Comparison of ENCODE assay signal across 8 mouse cellular contexts in the genomic region with DNA sequence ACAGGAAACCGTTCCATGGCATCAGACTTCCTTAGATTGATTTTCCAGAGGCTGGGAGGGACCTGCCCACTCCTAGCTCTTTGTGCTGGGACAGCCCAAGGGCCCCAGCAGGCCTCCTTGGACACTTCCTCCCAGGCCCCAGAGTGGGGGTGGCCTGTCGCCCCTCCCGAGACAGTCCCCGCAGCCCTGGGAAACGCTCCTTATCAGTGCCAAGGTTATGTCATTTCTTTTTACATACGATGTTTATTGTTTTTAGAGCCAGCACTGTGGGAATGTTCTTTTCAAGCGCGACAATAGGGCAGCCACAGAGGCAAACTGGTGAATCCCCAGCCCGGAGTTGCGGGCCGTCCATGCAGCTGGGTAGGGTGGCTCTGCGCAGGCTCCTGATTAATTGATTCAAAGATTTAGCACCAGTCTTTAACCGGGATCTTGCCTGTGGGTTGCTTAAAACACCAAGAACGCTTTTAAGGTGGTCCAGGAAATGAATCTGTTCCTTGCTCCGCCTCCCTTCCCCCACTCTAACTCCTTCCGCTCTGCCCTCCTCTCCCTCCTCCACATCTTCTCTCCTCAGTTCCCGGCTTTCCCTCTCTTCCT.
A peak's percentile ranks its signal among the peaks of the same experiment; 100 is the strongest.
DNase-seq lines count a peak whose midpoint lies in the region; ATAC-seq and TF ChIP-seq lines count a peak whose summit lies in the region.

No protein-coding gene starts in this region.

- intact Hi-C loops in gastrocnemius, postnatal 36 days (cut with DNase I), result loop anchor here (5.0 to 10.0 kb wide), 5 partner anchors 180 to 770 kb away; a partner anchor contains a TSS

- H3K4me1 ChIP-seq in cortical plate, adult 2 months (ENCODE audit: control insufficient read depth, insufficient read depth, low read length), result peaks cover 1% of the 10 kb centered on the region; the same call in 1 of the 2 replicates
- peaks cover 6% of the 10 kb centered on the region; the same call in 1 of the 2 replicates for H3K4me1 ChIP-seq in hindbrain, postnatal 0 days (ENCODE audit: insufficient read depth, low read length)
- peaks cover 38% of the 10 kb centered on the region for H3K4me1 ChIP-seq in limb, embryonic 13.5 days
- H3K4me1 ChIP-seq in midbrain, embryonic 12.5 days, result peaks cover 32% of the 10 kb centered on the region
- peaks cover 11% of the 10 kb centered on the region for H3K4me1 ChIP-seq in stomach, embryonic 15.5 days

- H3K4me2 ChIP-seq in hindbrain, postnatal 0 days (ENCODE audit: low read depth, low read length), result peak overlapping the region; percentile 63
- H3K4me2 ChIP-seq in limb, embryonic 13.5 days (replicated peaks), result peak overlapping the region; percentile 64
- peak overlapping the region; percentile 64 for H3K4me2 ChIP-seq in midbrain, embryonic 12.5 days (replicated peaks)
- peak overlapping the region; percentile 57 for H3K4me2 ChIP-seq in stomach, embryonic 15.5 days

- H3K9me3 ChIP-seq in hindbrain, postnatal 0 days (ENCODE audit: low read length), result no peaks in the 10 kb centered on the region
- no peaks in the 10 kb centered on the region for H3K9me3 ChIP-seq in limb, embryonic 13.5 days
- no peaks in the 10 kb centered on the region for H3K9me3 ChIP-seq in midbrain, embryonic 12.5 days
- H3K9me3 ChIP-seq in stomach, embryonic 15.5 days, result no peaks in the 10 kb centered on the region

- no peaks in the 10 kb centered on the region for H3K36me3 ChIP-seq in hindbrain, postnatal 0 days (ENCODE audit: insufficient read depth, low read length)
- H3K36me3 ChIP-seq in limb, embryonic 13.5 days, result no peaks in the 10 kb centered on the region
- no peaks in the 10 kb centered on the region for H3K36me3 ChIP-seq in midbrain, embryonic 12.5 days
- H3K36me3 ChIP-seq in stomach, embryonic 15.5 days, result no peaks in the 10 kb centered on the region

- H3K4me3 ChIP-seq in cortical plate, adult 2 months (ENCODE audit: insufficient read depth, low read length), result peak overlapping the region; percentile 14
- peak overlapping the region; percentile 32 for H3K4me3 ChIP-seq in hindbrain, postnatal 0 days (ENCODE audit: low read length)
- H3K4me3 ChIP-seq in limb, embryonic 13.5 days, result peak overlapping the region; percentile 38
- H3K4me3 ChIP-seq in midbrain, embryonic 12.5 days, result peak overlapping the region; percentile 38
- peak overlapping the region; percentile 16 for H3K4me3 ChIP-seq in stomach, embryonic 15.5 days (replicated peaks)

- TF ChIP-seq POLR2A in cortical plate, adult 2 months (IDR thresholded peaks at IDR 0.05; ENCODE audit: extremely low read depth, insufficient read depth, low read length), result no peak

- no peaks in the 10 kb centered on the region for H3K27me3 ChIP-seq in hindbrain, postnatal 0 days (ENCODE audit: insufficient read depth, low read length)
- no peaks in the 10 kb centered on the region for H3K27me3 ChIP-seq in limb, embryonic 13.5 days
- H3K27me3 ChIP-seq in midbrain, embryonic 12.5 days, result peaks cover 52% of the 10 kb centered on the region
- H3K27me3 ChIP-seq in stomach, embryonic 15.5 days (replicated peaks), result no peaks in the 10 kb centered on the region

- WGBS in hindbrain, postnatal 0 days, result under 1% methylated on average over 17 of the region's 17 CpGs
- WGBS in limb, embryonic 13.5 days, result 1% methylated on average over 17 of the region's 17 CpGs
- WGBS in midbrain, embryonic 12.5 days, result 2% methylated on average over 17 of the region's 17 CpGs
- WGBS in stomach, embryonic 15.5 days, result 5% methylated on average over 17 of the region's 17 CpGs

- H3K27ac ChIP-seq in cortical plate, adult 2 months (ENCODE audit: insufficient read depth, low read length), result peak overlapping the region; percentile 45; the same call in 1 of the 2 replicates
- peak overlapping the region; percentile 62 for H3K27ac ChIP-seq in hindbrain, postnatal 0 days
- H3K27ac ChIP-seq in limb, embryonic 13.5 days, result no peak overlapping the region
- H3K27ac ChIP-seq in midbrain, embryonic 12.5 days (replicated peaks), result peak overlapping the region; percentile 60
- peak overlapping the region; percentile 33; the same call in 1 of the 2 replicates for H3K27ac ChIP-seq in stomach, embryonic 15.5 days

- no peak for TF ChIP-seq CTCF in cortical plate, adult 2 months (IDR thresholded peaks at IDR 0.05; ENCODE audit: extremely low read depth, insufficient read depth, low read length)
- no peak for TF ChIP-seq CTCF in hindbrain, postnatal 0 days (IDR thresholded peaks at IDR 0.05; ENCODE audit: low read depth)

- peak; percentile 73 to 80 for DNase-seq in adrenal gland, adult (ENCODE audit: inconsistent age in 2 of 2, low spot score in 1 of 2)
- DNase-seq in gastrocnemius, postnatal 36 days, result peak; percentile 21 to 22
- peak; percentile 60 for DNase-seq in hindbrain, postnatal 0 days (ENCODE audit: low spot score)

- peak; percentile 83 for ATAC-seq in hindbrain, postnatal 0 days
- peak; percentile 68 for ATAC-seq in limb, embryonic 13.5 days (ENCODE audit: low FRiP score, low read depth)
- peak; percentile 86 for ATAC-seq in midbrain, embryonic 12.5 days (ENCODE audit: low FRiP score, low read depth)
- ATAC-seq in stomach, embryonic 15.5 days (ENCODE audit: insufficient read depth, low FRiP score, low read depth), result peak; percentile 75; the same call in 1 of the 2 replicates
- ATAC-seq in megakaryocyte-erythroid progenitor cell, adult 5-6 weeks (replicated peaks; ENCODE audit: low FRiP score, low TSS enrichment, poor library complexity, severe bottlenecking), result no peak

- peak overlapping the region; percentile 51 for H3K9ac ChIP-seq in hindbrain, postnatal 0 days (replicated peaks; ENCODE audit: low read length)
- peak overlapping the region; percentile 57; the same call in 1 of the 2 replicates for H3K9ac ChIP-seq in limb, embryonic 13.5 days
- peak overlapping the region; percentile 53; the same call in 1 of the 2 replicates for H3K9ac ChIP-seq in midbrain, embryonic 12.5 days (replicated peaks)
- H3K9ac ChIP-seq in stomach, embryonic 15.5 days, result no peak overlapping the region

Comparison
In these comparisons a context has a peak if more than half of its experiments do, and no peak if none do; other contexts are left out.
1. DNase-seq: peak in every context shown above with its lines; median percentile 76 in adrenal gland, adult; 60 in hindbrain, postnatal 0 days; 22 in gastrocnemius, postnatal 36 days.